Mouse (Mus musculus): ENCODE data around the gene Trappc3l.
"Not testable (repeated sequence)": the region's sequence is repeated elsewhere in the genome, so short reads cannot be mapped to it uniquely, and the experiment has no call there.

Trappc3l gene

DNA sequence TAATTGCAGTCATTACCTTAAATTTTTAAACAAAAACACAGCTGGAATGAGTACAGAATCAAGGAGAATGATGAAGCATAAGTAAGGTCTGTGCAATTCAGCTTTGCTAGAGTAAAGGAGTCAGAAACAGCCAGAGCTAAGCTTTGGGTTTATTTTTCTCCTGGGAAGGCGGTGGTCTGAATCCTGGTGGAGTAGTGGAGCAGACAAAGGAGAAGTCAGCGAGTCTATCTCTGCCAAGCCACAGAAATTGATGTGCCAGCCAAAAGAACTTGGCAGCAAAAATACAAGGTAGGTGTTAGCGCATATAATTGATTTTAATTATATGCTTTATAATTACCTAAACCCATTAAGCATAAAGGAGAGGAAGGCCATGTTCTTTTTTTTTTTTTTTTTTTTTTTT, at the start of gene Trappc3l:
Gene Trappc3l (plus strand): TSS at position 197 of the 400 bp plus-strand sequence.
- DNase-seq = no peak

- DNase-seq = not testable (repeated sequence)
Observed at GRCm38 (mm10) chr10:33996686-33997085, 40.7 kb upstream of the Trappc3l start.

GRCm38 (mm10) chr10:33998397-33998796, 39.0 kb upstream of the Trappc3l start:
- DNase-seq = no peak

DNA sequence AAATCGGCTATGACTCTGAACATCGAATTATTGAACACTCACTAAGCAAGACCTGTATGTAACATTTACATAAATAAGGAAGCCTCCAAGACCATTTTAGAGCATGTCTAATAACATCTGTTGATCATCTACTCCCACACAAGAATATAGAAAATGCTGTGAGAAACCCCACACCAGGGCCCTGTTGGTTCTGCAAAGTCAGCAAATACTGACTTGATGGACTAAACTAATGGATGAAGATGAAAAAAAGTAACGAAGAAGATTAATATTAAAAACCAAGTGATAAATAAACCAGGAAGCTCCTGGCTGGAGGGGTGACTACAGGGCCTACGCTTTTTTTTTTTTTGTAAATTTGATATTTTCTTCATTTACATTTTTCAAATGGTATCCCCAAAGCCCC, 24.8 kb upstream of the Trappc3l start:
- no peak for DNase-seq

DNA sequence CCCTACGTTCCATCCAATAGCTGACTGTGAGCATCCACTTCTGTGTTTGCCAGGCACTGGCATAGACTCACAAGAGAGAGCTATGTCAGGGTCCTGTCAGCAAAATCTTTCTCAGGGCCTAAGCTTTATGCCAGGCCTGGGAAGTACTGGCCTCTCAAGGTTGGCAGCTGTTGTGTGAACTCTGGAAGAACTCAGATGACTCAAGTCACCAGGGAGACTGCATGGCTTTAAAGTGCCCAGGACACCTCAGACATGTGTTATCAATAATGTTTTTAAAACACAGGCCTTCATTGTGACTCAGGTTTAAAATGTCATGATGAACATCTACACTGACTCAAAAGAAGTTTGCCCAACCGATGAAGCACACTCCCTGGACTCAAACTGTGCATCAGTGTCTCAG, 24.2 kb upstream of the Trappc3l start:
- DNase-seq = no peak

- no peak for DNase-seq
Observed at GRCm38 (mm10) chr10:34018746-34019301, 18.6 kb upstream of the Trappc3l start.

- DNase-seq = peak; percentile 98
Observed at GRCm38 (mm10) chr10:34019302-34020075, 17.9 kb upstream of the Trappc3l start, which contains the start of gene Rwdd1. Gene Rwdd1, minus strand, starts transcription at chr10:34019624.

DNA sequence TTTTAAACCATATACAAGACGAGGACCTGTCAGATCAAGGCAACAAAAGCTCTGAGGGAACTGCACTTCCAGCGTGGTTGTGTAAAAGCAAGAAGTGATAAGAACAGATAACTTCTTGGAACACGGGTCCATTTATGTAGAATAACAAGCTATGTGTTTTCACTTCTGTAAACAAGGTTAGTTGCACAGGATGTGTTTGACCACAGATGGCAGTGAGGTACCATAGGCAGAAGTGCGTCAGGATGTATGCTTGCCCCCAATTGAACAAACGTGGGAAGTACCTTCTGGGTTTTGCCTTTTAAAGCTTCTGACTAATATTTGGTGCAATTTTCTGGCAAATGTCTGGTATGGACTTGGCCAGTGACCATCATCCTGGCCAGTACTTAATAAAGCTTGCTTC, 7.1 kb upstream of the Trappc3l start:
- DNase-seq = no peak

GRCm38 (mm10) chr10:34033630-34034305, 3.6 kb upstream of the Trappc3l start:
- peak; percentile 81 for DNase-seq

GRCm38 (mm10) chr10:34036587-34036986, 810 bp upstream of the Trappc3l start:
- no peak for DNase-seq

GRCm38 (mm10) chr10:34044210-34044609, 6.8 kb downstream of the Trappc3l start, which contains the start of gene Calhm4:
Gene Calhm4, minus strand, starts transcription at chr10:34044310.
- DNase-seq = no peak

GRCm38 (mm10) chr10:34053987-34054386, 16.6 kb downstream of the Trappc3l start:
- DNase-seq = no peak

GRCm38 (mm10) chr10:34066591-34066990, 29.2 kb downstream of the Trappc3l start:
- no peak for DNase-seq

DNA sequence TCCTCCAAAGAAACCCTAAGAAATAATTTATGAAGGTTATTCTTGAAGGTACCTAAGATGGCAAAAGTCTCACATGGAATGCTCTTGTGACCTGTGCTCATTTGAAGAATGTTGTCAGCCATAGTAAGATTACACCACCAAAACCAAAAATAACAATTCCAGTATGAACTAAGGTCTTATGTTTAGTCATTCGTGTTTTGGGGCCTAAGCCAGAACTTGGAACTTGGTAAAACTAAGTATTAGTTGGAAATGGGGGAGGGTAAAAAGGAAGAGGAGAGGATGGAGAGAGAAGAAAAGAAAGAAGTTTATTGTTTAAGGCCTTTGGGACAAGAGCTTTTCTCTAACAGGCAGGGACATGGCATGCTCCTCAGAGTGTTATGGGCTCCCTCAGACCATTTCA, 32.2 kb downstream of the Trappc3l start:
- no peak for DNase-seq

- no peak for DNase-seq
Observed at GRCm38 (mm10) chr10:34070999-34071492, 33.6 kb downstream of the Trappc3l start.

GRCm38 (mm10) chr10:34071650-34072049, 34.3 kb downstream of the Trappc3l start:
- no peak for DNase-seq

GRCm38 (mm10) chr10:34074522-34075200, 37.3 kb downstream of the Trappc3l start:
- no peak for DNase-seq

- DNase-seq = no peak
Observed at GRCm38 (mm10) chr10:34086514-34086913, 49.1 kb downstream of the Trappc3l start.

- DNase-seq = no peak
Observed at GRCm38 (mm10) chr10:34088515-34088914, 51.1 kb downstream of the Trappc3l start.

DNA sequence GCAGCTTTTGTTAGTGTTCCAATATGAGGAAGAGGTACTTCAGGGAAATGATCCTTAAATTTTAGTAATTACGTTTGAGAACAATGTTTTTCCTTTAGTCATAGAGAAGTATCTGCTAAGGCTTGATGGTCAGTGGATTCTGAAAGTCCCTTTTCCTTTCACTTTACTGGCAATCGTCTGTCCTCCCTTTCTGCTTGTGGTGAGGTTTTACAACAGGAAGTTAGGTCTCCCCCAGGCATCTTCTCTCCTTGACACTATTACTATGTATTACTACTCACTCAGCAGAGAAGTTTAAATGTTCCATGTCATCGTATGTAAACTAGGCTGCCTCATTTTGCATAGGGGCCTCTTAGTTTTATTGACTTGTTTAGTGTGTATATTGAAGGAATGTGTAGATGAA, 52.1 kb downstream of the Trappc3l start:
- no peak for DNase-seq

DNA sequence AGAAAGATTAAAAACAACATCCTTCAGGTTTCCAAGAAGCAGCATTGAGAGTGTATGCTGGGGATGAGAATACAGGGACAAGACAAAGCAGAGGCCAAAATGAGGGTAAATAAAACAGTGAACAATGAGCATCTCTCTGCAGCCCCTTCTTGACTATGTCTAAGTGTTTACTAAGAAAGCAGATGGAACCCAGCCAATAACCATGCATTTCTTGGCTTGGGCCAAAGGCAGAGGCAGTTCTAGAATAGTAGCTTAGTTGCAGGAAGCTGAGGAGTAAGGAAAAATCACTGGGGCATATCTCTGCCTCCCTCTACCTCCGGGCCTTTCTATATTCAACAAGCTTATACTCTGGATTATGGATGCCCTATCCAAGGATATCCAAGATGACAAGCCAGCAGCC, 53.1 kb downstream of the Trappc3l start:
- no peak for DNase-seq

- no peak for DNase-seq
Observed at GRCm38 (mm10) chr10:34091888-34092287, 54.5 kb downstream of the Trappc3l start.

- no peak for DNase-seq
Observed at GRCm38 (mm10) chr10:34095147-34095546, 57.8 kb downstream of the Trappc3l start.
